Mouse (Mus musculus): ENCODE data around the gene Fgd2.

DNA sequence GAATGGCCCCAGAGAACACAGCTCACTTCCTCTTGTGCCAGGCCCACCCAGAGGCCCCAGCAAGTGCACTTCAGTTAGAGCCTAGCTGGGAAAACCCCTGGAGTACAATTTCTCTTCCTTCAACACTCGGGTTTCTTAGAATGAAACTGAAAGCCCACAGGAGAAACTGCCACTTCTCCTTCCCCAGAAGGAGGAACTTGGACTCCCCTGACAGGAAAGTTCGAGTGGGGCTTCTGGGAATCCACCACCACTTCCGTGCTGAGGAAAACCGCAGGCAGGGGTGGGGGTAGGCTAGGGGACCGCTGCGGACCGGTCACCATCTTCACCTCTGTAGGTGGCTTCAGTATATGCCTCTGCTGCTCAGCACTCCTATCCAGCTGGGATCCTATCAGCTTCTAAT lies 34.7 kb downstream of the Fgd2 start:
- TF ChIP-seq POLR2A (IDR thresholded peaks at IDR 0.05; ENCODE audit: extremely low read depth, insufficient read depth, low read length) = no peak
- no peak for TF ChIP-seq CTCF (IDR thresholded peaks at IDR 0.05; ENCODE audit: low read depth, low read length)

Data from liver, adult 2 months (tissue).